37 mouse cellular contexts compared by ENCODE assay signal in genomic region chr3:138461832-138462231, GRCm38 (mm10). TPM values are rescaled to one million over a fixed set of nuclear protein-coding genes. Genes with fewer than 3 reads are reported as not detected.
"Had no signal": no experiment of that assay in that cellular context is flagged by ENCODE, and none has a peak within 500 bp of the region (broad histone marks: within the 10 kb centered on the region; RNA-seq: fewer than 3 reads in every experiment).

No protein-coding gene starts in this region.

- H3K4me3 ChIP-seq: gastrocnemius, adult 2 months; heart, embryonic 10.5 days; heart, embryonic 12.5 days; hindbrain, embryonic 10.5 days; hindbrain, embryonic 12.5 days; intestine, embryonic 15.5 days; layer of hippocampus, adult 2 months; left cerebral cortex, adult 2 months; limb, embryonic 12.5 days; limb, embryonic 15.5 days; liver, embryonic 12.5 days had no signal

- H3K4me1 ChIP-seq: heart, embryonic 10.5 days; heart, embryonic 12.5 days; hindbrain, embryonic 10.5 days; hindbrain, embryonic 12.5 days; intestine, embryonic 15.5 days; limb, embryonic 12.5 days; limb, embryonic 15.5 days; liver, embryonic 12.5 days had no signal

- H3K9ac ChIP-seq: heart, embryonic 12.5 days; hindbrain, embryonic 12.5 days; hindbrain, embryonic 14.5 days; intestine, embryonic 15.5 days; limb, embryonic 12.5 days; limb, embryonic 15.5 days; liver, embryonic 12.5 days had no signal

- H3K27me3 ChIP-seq: heart, embryonic 12.5 days; hindbrain, embryonic 12.5 days; intestine, embryonic 15.5 days; limb, embryonic 12.5 days; limb, embryonic 15.5 days; liver, embryonic 12.5 days had no signal

- H3K9me3 ChIP-seq: heart, embryonic 10.5 days; heart, embryonic 12.5 days; hindbrain, embryonic 10.5 days; hindbrain, embryonic 12.5 days; intestine, embryonic 15.5 days; limb, embryonic 12.5 days; limb, embryonic 15.5 days; liver, embryonic 12.5 days had no signal

- H3K4me2 ChIP-seq: heart, embryonic 12.5 days; hindbrain, embryonic 12.5 days; hindbrain, embryonic 14.5 days; intestine, embryonic 15.5 days; limb, embryonic 12.5 days; limb, embryonic 15.5 days; liver, embryonic 12.5 days had no signal

- H3K27ac ChIP-seq: gastrocnemius, adult 2 months; heart, embryonic 10.5 days; hindbrain, embryonic 10.5 days; hindbrain, embryonic 12.5 days; hindbrain, embryonic 14.5 days; intestine, embryonic 15.5 days; layer of hippocampus, adult 2 months; left cerebral cortex, adult 2 months; limb, embryonic 12.5 days; limb, embryonic 15.5 days; liver, embryonic 12.5 days had no signal

- DNase-seq: gastrocnemius, adult 2 months; gastrocnemius, postnatal 10 days; gastrocnemius, postnatal 25 days; heart, adult 18-20 months; heart, postnatal 10 days; heart, postnatal 4 days; kidney, adult 18-20 months; kidney, adult 8-10 months; kidney, postnatal 10 days; kidney, postnatal 25 days; kidney, postnatal 4 days; left cerebral cortex, postnatal 4 days had no signal

- ATAC-seq: hindbrain, embryonic 16.5 days; inflammation-experienced regulatory T-cells, adult 6 months; intestine, embryonic 15.5 days; intestine, postnatal 0 days; liver, embryonic 12.5 days had no signal

RNA-seq across cellular contexts. Expression of gene Adh4, which starts 46.6 kb away (rescaled TPM):
- total RNA-seq: gastrocnemius, adult 2 months; gastrocnemius, postnatal 10 days; gastrocnemius, postnatal 25 days; gastrocnemius, postnatal 4 days; granulocyte monocyte progenitor cell, adult 5-6 weeks; heart, adult 18-20 months; heart, adult 8-10 months; heart, postnatal 10 days; heart, postnatal 25 days; heart, postnatal 4 days; layer of hippocampus, adult 2 months; layer of hippocampus, postnatal 10 days; layer of hippocampus, postnatal 25 days; left cerebral cortex, adult 2 months; left cerebral cortex, postnatal 14 days; left cerebral cortex, postnatal 4 days had no signal
- polyA plus RNA-seq: heart, embryonic 10.5 days; heart, embryonic 12.5 days; heart, embryonic 14.5 days; heart, embryonic 16.5 days; hindbrain, embryonic 10.5 days; hindbrain, embryonic 12.5 days; hindbrain, embryonic 16.5 days; kidney, embryonic 14.5 days; kidney, embryonic 16.5 days; limb, embryonic 12.5 days; liver, embryonic 12.5 days had no signal
